In the genomic region with DNA sequence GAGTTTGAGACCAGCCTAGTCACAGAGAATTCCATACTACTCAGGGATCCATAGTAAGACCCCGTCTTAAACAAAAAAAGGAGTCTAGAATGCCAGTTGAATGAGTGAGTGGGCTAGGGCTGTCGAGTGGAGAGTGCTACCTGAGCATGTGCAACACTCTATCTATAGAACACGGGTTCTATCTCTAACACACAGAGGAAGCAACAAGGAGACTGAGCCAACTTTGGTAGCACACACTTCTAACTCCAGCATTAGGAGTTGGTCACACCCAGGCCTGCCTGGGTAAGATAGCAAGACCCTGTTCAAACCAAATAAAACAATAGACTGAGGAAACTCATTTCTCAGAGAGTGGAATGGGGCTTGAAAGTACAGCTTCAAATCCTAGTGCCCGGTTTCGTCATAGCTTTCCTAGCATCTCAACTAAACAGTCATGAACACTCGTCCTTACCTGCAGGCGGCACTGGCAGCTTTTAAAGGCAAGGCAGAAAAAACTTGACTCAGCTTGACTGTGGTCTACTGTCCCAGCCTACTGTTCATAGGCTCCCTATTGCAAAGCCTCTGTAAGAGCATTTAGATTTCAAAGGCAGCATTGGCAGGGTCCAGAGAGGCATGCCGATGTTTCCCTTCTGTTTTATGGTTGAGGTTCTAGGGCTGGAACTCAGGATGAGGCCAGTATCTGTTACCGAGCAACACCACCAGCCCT, we compare ENCODE assay signal across 14 mouse cellular contexts. TPM values are rescaled to one million over a fixed set of nuclear protein-coding genes. Genes with fewer than 3 reads are reported as not detected.
DNase-seq lines count a peak whose midpoint lies in the region; ATAC-seq and TF ChIP-seq lines count a peak whose summit lies in the region.
"Had no signal": no experiment of that assay in that cellular context is flagged by ENCODE, and none has a peak within 500 bp of the region (broad histone marks: within the 10 kb centered on the region; RNA-seq: fewer than 3 reads in every experiment).

No protein-coding gene starts in this region.

- peaks cover 3% of the 10 kb centered on the region for H3K4me1 ChIP-seq in heart, embryonic 12.5 days (replicated peaks)
- H3K4me1 ChIP-seq in liver, postnatal 0 days (ENCODE audit: insufficient read depth): peaks cover 9% of the 10 kb centered on the region
- H3K4me1 ChIP-seq in midbrain, embryonic 10.5 days: peaks cover 2% of the 10 kb centered on the region

- no peak overlapping the region for H3K27ac ChIP-seq in heart, embryonic 12.5 days (ENCODE audit: poor library complexity, severe bottlenecking)
- peak overlapping the region; percentile 89 for H3K27ac ChIP-seq in liver, postnatal 0 days (ENCODE audit: low read depth)
- no peak overlapping the region for H3K27ac ChIP-seq in midbrain, embryonic 10.5 days (replicated peaks)
- H3K27ac ChIP-seq: heart, embryonic 13.5 days; hindbrain, embryonic 10.5 days; neural tube, embryonic 13.5 days had no signal

- peak; percentile 94 for TF ChIP-seq EP300 in liver, postnatal 0 days (IDR thresholded peaks at IDR 0.05; ENCODE audit: low read depth)

- ATAC-seq in heart, embryonic 12.5 days (ENCODE audit: insufficient number of reproducible peaks, low FRiP score): peak; percentile 72
- ATAC-seq in erythroid progenitor cell, adult 5-6 weeks (replicated peaks; ENCODE audit: low FRiP score, poor library complexity, severe bottlenecking): peak; percentile 95
- ATAC-seq in liver, postnatal 0 days: peak; percentile 95

- no peak overlapping the region for H3K9ac ChIP-seq in heart, embryonic 12.5 days
- H3K9ac ChIP-seq in liver, postnatal 0 days (replicated peaks): 0 out of 2 replicates have a peak overlapping the region, but pooled peaks have one; percentile 16
- H3K9ac ChIP-seq: heart, embryonic 13.5 days; neural tube, embryonic 13.5 days had no signal

- H3K4me3 ChIP-seq in heart, embryonic 12.5 days: no peak overlapping the region
- no peak overlapping the region for H3K4me3 ChIP-seq in liver, postnatal 0 days (ENCODE audit: low read depth, low read length)
- H3K4me3 ChIP-seq in midbrain, embryonic 10.5 days: no peak overlapping the region
- H3K4me3 ChIP-seq: heart, embryonic 13.5 days; hindbrain, embryonic 10.5 days; neural tube, embryonic 13.5 days had no signal

- no peaks in the 10 kb centered on the region for H3K27me3 ChIP-seq in heart, embryonic 12.5 days (replicated peaks)
- H3K27me3 ChIP-seq in liver, postnatal 0 days (ENCODE audit: insufficient read depth, low read length): no peaks in the 10 kb centered on the region
- no peaks in the 10 kb centered on the region for H3K27me3 ChIP-seq in midbrain, embryonic 10.5 days (ENCODE audit: low read depth, poor library complexity, severe bottlenecking)
- H3K27me3 ChIP-seq: heart, embryonic 13.5 days; neural tube, embryonic 13.5 days had no signal

- TF ChIP-seq CTCF in liver, postnatal 0 days (IDR thresholded peaks at IDR 0.05; ENCODE audit: low read depth): 0 out of 2 replicates have a peak, but pooled peaks have one; percentile 17

- no peak overlapping the region for H3K4me2 ChIP-seq in heart, embryonic 12.5 days
- H3K4me2 ChIP-seq in liver, postnatal 0 days (ENCODE audit: low read depth, low read length): peak overlapping the region; percentile 38
- H3K4me2 ChIP-seq: heart, embryonic 13.5 days; neural tube, embryonic 13.5 days had no signal

- intact Hi-C loops in heart, postnatal 36 days (cut with DNase I): no loop called here

- H3K36me3 ChIP-seq in heart, embryonic 12.5 days: peaks cover 68% of the 10 kb centered on the region
- H3K36me3 ChIP-seq in liver, postnatal 0 days (replicated peaks; ENCODE audit: insufficient read depth, low read length): peaks cover 52% of the 10 kb centered on the region
- H3K36me3 ChIP-seq in midbrain, embryonic 10.5 days: peaks cover 96% of the 10 kb centered on the region

- H3K9me3 ChIP-seq in heart, embryonic 12.5 days (replicated peaks): no peaks in the 10 kb centered on the region
- no peaks in the 10 kb centered on the region for H3K9me3 ChIP-seq in liver, postnatal 0 days (ENCODE audit: low read length)
- no peaks in the 10 kb centered on the region for H3K9me3 ChIP-seq in midbrain, embryonic 10.5 days (replicated peaks)
- H3K9me3 ChIP-seq: heart, embryonic 13.5 days; hindbrain, embryonic 10.5 days; neural tube, embryonic 13.5 days had no signal

- DNase-seq in heart, postnatal 36 days: no peak
- peak; percentile 96 for DNase-seq in MEL-GATA-1-ER (ENCODE audit: extremely low read depth, low read depth)
- DNase-seq in liver, postnatal 0 days: peak; percentile 53
- no peak for DNase-seq in midbrain, embryonic 10.5 days (ENCODE audit: low spot score)
- no peak for DNase-seq in gastrocnemius, postnatal 10 days
- DNase-seq in gastrocnemius, postnatal 25 days: no peak
- DNase-seq: cerebellum, adult 9-10 months; gastrocnemius, postnatal 14 days; kidney, postnatal 10 days had no signal

- WGBS in heart, embryonic 12.5 days: 85% methylated on average over 9 of the region's 9 CpGs
- 59% methylated on average over 9 of the region's 9 CpGs for WGBS in liver, postnatal 0 days (ENCODE audit: insufficient replicate concordance)
- 96% methylated on average over 9 of the region's 9 CpGs for WGBS in midbrain, embryonic 10.5 days

RNA-seq across cellular contexts. Expression of gene Gm20517, which starts 6.4 kb away (rescaled TPM):
- polyA plus RNA-seq in heart, embryonic 12.5 days (2016; fragmentation: Nextera tagmentation; extraction: Ambion mirVana): 1.3 and 2.7 TPM in 2 replicates
- 1 to 10 TPM; 2.1 to 3.5 TPM for total RNA-seq in heart, postnatal 36 days (2021)
- total RNA-seq in erythroid progenitor cell, adult 5-6 weeks (2015; ENCODE audit: low replicate concordance): 11.5 and 13.8 TPM in 2 replicates
- total RNA-seq in erythroid progenitor cell, adult 5-6 weeks (2017; ENCODE audit: low replicate concordance): 9.5 and 18.9 TPM in 2 replicates
- polyA plus RNA-seq in liver, postnatal 0 days (2015; fragmentation: Nextera tagmentation; extraction: Ambion mirVana): 0.79 and 0.82 TPM in 2 replicates
- polyA plus RNA-seq in midbrain, embryonic 10.5 days (2016; fragmentation: Nextera tagmentation; extraction: Ambion mirVana): 1.4 and 2.2 TPM in 2 replicates
- total RNA-seq in gastrocnemius, postnatal 10 days (2021): 1 to 10 TPM; 1.8 to 2.1 TPM
- total RNA-seq in gastrocnemius, postnatal 25 days (2021): 1 to 10 TPM; 2.3 to 2.5 TPM

RNA-seq across cellular contexts. Expression of gene Med20, which starts 6.4 kb away (rescaled TPM):
- 27.8 and 30.0 TPM in 2 replicates for polyA plus RNA-seq in heart, embryonic 12.5 days (2016; fragmentation: Nextera tagmentation; extraction: Ambion mirVana)
- total RNA-seq in heart, postnatal 36 days (2021): 10 to 100 TPM; 15.8 to 17.8 TPM
- 28.1 and 37.8 TPM in 2 replicates for total RNA-seq in erythroid progenitor cell, adult 5-6 weeks (2015; ENCODE audit: low replicate concordance)
- 36.5 and 63.2 TPM in 2 replicates for total RNA-seq in erythroid progenitor cell, adult 5-6 weeks (2017; ENCODE audit: low replicate concordance)
- polyA plus RNA-seq in liver, postnatal 0 days (2015; fragmentation: Nextera tagmentation; extraction: Ambion mirVana): 13.5 and 14.4 TPM in 2 replicates
- polyA plus RNA-seq in midbrain, embryonic 10.5 days (2016; fragmentation: Nextera tagmentation; extraction: Ambion mirVana): 43.2 and 45.9 TPM in 2 replicates
- 10 to 100 TPM; 14.7 to 15.5 TPM for total RNA-seq in gastrocnemius, postnatal 10 days (2021)
- 10 to 100 TPM; 16.0 to 16.2 TPM for total RNA-seq in gastrocnemius, postnatal 25 days (2021)

RNA-seq across cellular contexts. Expression of gene Bysl, which starts 6.5 kb away (rescaled TPM):
- 24.7 and 27.8 TPM in 2 replicates for polyA plus RNA-seq in heart, embryonic 12.5 days (2016; fragmentation: Nextera tagmentation; extraction: Ambion mirVana)
- 10 to 100 TPM; 14.2 to 14.3 TPM for total RNA-seq in heart, postnatal 36 days (2021)
- total RNA-seq in erythroid progenitor cell, adult 5-6 weeks (2015; ENCODE audit: low replicate concordance): 5.9 and 8.3 TPM in 2 replicates
- 8.4 and 10.4 TPM in 2 replicates for total RNA-seq in erythroid progenitor cell, adult 5-6 weeks (2017; ENCODE audit: low replicate concordance)
- 8.9 and 10.6 TPM in 2 replicates for polyA plus RNA-seq in liver, postnatal 0 days (2015; fragmentation: Nextera tagmentation; extraction: Ambion mirVana)
- 41.2 and 41.9 TPM in 2 replicates for polyA plus RNA-seq in midbrain, embryonic 10.5 days (2016; fragmentation: Nextera tagmentation; extraction: Ambion mirVana)
- 10 to 100 TPM; 13.0 TPM for total RNA-seq in gastrocnemius, postnatal 10 days (2021)
- 10 to 100 TPM; 12.1 to 13.8 TPM for total RNA-seq in gastrocnemius, postnatal 25 days (2021)

RNA-seq across cellular contexts. Expression of gene Usp49, which starts 12.7 kb away (rescaled TPM):
- 3.5 and 4.8 TPM in 2 replicates for polyA plus RNA-seq in heart, embryonic 12.5 days (2016; fragmentation: Nextera tagmentation; extraction: Ambion mirVana)
- 1 to 10 TPM; 3.9 to 4.4 TPM for total RNA-seq in heart, postnatal 36 days (2021)
- 26.8 and 35.7 TPM in 2 replicates for total RNA-seq in erythroid progenitor cell, adult 5-6 weeks (2015; ENCODE audit: low replicate concordance)
- 29.2 and 46.3 TPM in 2 replicates for total RNA-seq in erythroid progenitor cell, adult 5-6 weeks (2017; ENCODE audit: low replicate concordance)
- 1.2 and 1.6 TPM in 2 replicates for polyA plus RNA-seq in liver, postnatal 0 days (2015; fragmentation: Nextera tagmentation; extraction: Ambion mirVana)
- 4.9 and 7.3 TPM in 2 replicates for polyA plus RNA-seq in midbrain, embryonic 10.5 days (2016; fragmentation: Nextera tagmentation; extraction: Ambion mirVana)
- 1 to 10 TPM; 4.6 to 4.9 TPM for total RNA-seq in gastrocnemius, postnatal 10 days (2021)
- 1 to 10 TPM; 2.2 to 2.8 TPM for total RNA-seq in gastrocnemius, postnatal 25 days (2021)

Comparison
In these comparisons a context has a peak if more than half of its experiments do, and no peak if none do; other contexts are left out.
1. DNase-seq: peak in MEL-GATA-1-ER (single experiment) and liver, postnatal 0 days (single experiment); none in heart, postnatal 36 days (0 of 2), midbrain, embryonic 10.5 days (single experiment), gastrocnemius, postnatal 10 days (single experiment) and gastrocnemius, postnatal 25 days (single experiment).
2. Peak in every context shown above with its lines, with median percentiles within 50 percentile points of each other: ATAC-seq.